Mouse (Mus musculus): ENCODE data around the gene Elavl1. TPM values are rescaled to one million over a fixed set of nuclear protein-coding genes. Genes with fewer than 3 reads are reported as not detected.

Gene Elavl1
- polyA plus RNA-seq, 1 experiment from 2014 or later = 127 TPM

DNA sequence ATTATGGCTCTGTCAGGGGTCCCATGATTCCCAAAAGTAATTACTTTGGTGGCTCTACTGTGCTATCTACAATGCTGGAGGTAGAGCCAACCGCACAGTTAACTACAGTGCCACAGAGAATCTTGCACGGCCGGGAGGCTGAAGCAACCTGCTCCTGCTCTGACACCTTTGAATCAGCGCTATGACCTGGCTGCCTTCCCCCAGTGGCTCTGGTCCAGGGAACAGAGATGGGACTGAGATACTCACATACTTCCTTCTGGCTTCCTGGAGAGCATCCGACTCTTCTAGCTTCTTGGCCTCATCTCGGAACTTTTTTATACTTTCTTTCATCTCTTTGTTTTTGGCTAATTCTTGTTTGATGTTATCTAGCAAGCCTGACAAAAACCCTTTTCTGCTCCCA is 55.6 kb downstream of the Elavl1 start:
- Histone ChIP-seq H3K27ac (ENCODE audit: low read length) (no peak overlapping the region), H3K9me3 (ENCODE audit: control insufficient read depth, low read length) (no peaks in the 10 kb centered on the region), H3K4me3 (replicated peaks; ENCODE audit: low read length) (no peak overlapping the region), H3K27me3 (replicated peaks; ENCODE audit: control insufficient read depth, insufficient read depth, low read length) (no peaks in the 10 kb centered on the region), H3K4me2 (ENCODE audit: low read length) (no peak overlapping the region), H3K9ac (replicated peaks; ENCODE audit: low read depth, low read length) (no peak overlapping the region), H3K4me1 (replicated peaks; ENCODE audit: control insufficient read depth, insufficient read depth, low read length) (peaks cover 2% of the 10 kb centered on the region), H3K36me3 (ENCODE audit: control insufficient read depth, insufficient read depth) (peaks cover 40% of the 10 kb centered on the region)
- ATAC-seq = no peak
- 95% methylated on average over 6 of the region's 6 CpGs for WGBS

DNA sequence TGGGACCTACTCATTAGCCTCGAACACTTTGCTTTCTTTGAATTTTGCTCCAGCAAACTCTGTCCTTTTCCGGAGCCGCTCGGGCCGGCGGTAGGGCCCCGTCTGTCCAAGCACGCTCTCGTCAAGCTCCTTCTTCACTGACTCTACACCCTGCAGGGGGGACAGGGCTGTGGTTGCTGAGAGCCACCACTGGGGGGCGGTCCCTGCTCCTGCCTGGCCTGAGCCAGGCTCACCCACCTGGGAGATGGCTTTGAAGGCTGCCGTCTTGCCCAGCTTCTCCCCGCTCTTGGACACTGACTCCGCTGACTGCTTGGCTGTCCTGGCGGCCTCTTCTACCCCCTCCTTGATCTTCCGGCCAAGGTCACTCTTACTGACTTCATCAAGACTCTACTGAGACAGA is 57.6 kb downstream of the Elavl1 start:
- H3K4me2 ChIP-seq (ENCODE audit: low read length) = no peak overlapping the region
- H3K27me3 ChIP-seq (replicated peaks; ENCODE audit: control insufficient read depth, insufficient read depth, low read length) = no peaks in the 10 kb centered on the region
- H3K27ac ChIP-seq (ENCODE audit: low read length) = no peak overlapping the region
- 71% methylated on average over 15 of the region's 15 CpGs for WGBS
- peaks cover 36% of the 10 kb centered on the region for H3K36me3 ChIP-seq (ENCODE audit: control insufficient read depth, insufficient read depth)
- no peaks in the 10 kb centered on the region for H3K4me1 ChIP-seq (replicated peaks; ENCODE audit: control insufficient read depth, insufficient read depth, low read length)
- ATAC-seq = peak; percentile 34; the same call in 1 of the 2 replicates
- H3K9ac ChIP-seq (replicated peaks; ENCODE audit: low read depth, low read length) = no peak overlapping the region
- no peaks in the 10 kb centered on the region for H3K9me3 ChIP-seq (ENCODE audit: control insufficient read depth, low read length)
- no peak overlapping the region for H3K4me3 ChIP-seq (replicated peaks; ENCODE audit: low read length)

DNA sequence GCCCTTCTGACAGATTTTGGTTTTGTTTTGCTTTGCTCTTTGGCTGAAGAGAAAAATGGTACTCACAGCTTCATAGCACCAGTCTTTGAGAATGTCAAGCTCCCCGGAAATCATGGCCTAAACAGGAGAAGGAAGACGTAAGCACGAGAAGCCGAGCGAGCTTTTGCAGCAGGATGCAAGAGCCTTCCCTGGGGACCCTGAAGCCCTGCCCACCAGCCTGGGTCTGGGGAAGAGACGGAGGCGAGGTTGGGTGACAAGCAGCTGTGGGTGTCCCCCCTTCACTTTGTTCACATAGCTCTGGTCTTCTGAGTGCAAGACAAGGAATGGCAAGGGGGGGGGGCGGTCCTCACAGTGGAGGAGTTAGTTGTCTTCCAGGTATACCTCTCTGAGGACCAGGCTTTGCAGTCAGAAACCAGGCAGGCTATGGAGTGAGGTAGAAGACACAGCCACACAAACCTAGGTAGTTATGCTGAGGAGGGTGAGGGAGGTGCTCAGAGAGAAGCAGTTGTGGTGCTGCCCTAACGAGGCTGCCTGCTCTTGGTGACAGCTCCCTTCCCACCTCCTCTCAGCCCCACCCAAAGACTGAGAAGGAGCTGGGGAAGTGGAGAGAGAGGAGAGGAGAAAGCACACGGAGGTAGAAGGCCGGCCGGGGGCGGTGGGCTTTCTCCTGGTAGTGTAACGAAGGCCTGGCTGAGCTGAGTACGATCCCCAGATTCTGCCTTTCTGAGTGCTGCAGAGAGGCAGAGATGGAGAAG is 59.9 kb downstream of the Elavl1 start:
- Histone ChIP-seq H3K9ac (replicated peaks; ENCODE audit: low read depth, low read length) (no peak overlapping the region), H3K27me3 (replicated peaks; ENCODE audit: control insufficient read depth, insufficient read depth, low read length) (no peaks in the 10 kb centered on the region), H3K9me3 (ENCODE audit: control insufficient read depth, low read length) (no peaks in the 10 kb centered on the region), H3K4me1 (replicated peaks; ENCODE audit: control insufficient read depth, insufficient read depth, low read length) (no peaks in the 10 kb centered on the region), H3K4me2 (ENCODE audit: low read length) (no peak overlapping the region), H3K27ac (ENCODE audit: low read length) (no peak overlapping the region), H3K4me3 (replicated peaks; ENCODE audit: low read length) (no peak overlapping the region), H3K36me3 (ENCODE audit: control insufficient read depth, insufficient read depth) (peaks cover 41% of the 10 kb centered on the region)
- WGBS = 88% methylated on average over 15 of the region's 15 CpGs
- ATAC-seq = no peak

DNA sequence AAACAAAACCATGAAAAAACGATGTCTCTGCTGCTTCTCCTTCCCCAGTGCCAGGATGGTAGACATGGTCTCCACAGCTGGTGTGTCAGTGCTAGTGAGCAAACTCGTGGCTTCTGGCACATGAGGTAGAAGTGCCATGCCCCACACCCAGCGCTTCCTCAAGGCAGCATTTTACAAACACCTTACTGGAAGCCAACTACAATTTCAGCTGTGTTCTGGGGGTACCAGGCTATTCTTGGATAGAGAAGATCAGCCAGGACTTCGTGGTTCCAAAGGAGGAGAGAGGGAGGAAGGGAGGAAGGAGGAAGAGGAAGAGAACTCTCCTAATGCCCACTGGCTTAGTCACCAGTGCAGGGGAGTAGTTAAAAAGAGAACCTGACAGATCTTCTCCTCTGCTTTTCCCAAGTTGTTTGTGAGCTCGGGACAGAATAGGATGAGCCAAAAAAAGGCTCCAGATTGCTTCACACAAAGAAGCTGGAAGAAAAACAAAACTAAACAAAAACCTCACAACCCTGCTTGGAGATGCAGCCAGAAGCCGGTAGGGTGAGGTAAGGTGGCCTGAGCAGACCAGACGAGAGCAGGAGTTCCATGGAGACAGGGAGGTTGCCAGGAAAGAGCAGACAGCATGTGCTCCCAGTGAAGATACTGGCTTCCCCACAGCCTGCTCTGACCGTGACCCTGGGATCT is 62.0 kb downstream of the Elavl1 start:
- no peak overlapping the region for H3K27ac ChIP-seq (ENCODE audit: low read length)
- WGBS = 85% methylated on average over 8 of the region's 8 CpGs

DNA sequence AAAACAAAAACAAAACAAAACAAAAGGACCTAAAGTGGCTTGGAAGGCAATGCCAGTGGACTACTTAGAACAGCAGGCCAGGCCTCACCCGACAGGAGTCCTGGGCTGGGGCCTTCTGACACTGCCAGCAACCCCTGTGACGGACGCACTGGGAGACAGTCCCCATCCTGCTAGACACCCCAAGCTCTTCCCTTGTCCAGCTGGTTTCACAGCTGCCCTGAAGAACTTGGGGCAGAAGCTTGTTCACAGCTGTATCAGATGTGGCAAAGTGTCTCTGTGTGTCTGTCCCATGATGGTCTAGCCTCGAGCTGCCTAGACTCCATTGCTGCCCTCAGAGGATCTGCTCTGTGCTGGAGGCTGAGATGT is 65.4 kb downstream of the Elavl1 start:
- WGBS = 87% methylated on average over 4 of the region's 4 CpGs
- Histone ChIP-seq H3K4me3 (replicated peaks; ENCODE audit: low read length) (no peak overlapping the region; the same call in 1 of the 2 replicates), H3K4me1 (replicated peaks; ENCODE audit: control insufficient read depth, insufficient read depth, low read length) (peaks cover 27% of the 10 kb centered on the region), H3K4me2 (ENCODE audit: low read length) (no peak overlapping the region), H3K27ac (ENCODE audit: low read length) (peak overlapping the region; percentile 97; the same call in 1 of the 2 replicates), H3K36me3 (ENCODE audit: control insufficient read depth, insufficient read depth) (peaks cover 11% of the 10 kb centered on the region; the same call in 1 of the 2 replicates), H3K9me3 (ENCODE audit: control insufficient read depth, low read length) (no peaks in the 10 kb centered on the region), H3K9ac (replicated peaks; ENCODE audit: low read depth, low read length) (peak overlapping the region; percentile 96; the same call in 1 of the 2 replicates), H3K27me3 (replicated peaks; ENCODE audit: control insufficient read depth, insufficient read depth, low read length) (no peaks in the 10 kb centered on the region)
- no peak for ATAC-seq

More for the DNA sequence above, 62.0 kb downstream of the Elavl1 start:
- peaks cover 7% of the 10 kb centered on the region for H3K4me1 ChIP-seq (replicated peaks; ENCODE audit: control insufficient read depth, insufficient read depth, low read length)
- peaks cover 36% of the 10 kb centered on the region for H3K36me3 ChIP-seq (ENCODE audit: control insufficient read depth, insufficient read depth)
- no peaks in the 10 kb centered on the region for H3K9me3 ChIP-seq (ENCODE audit: control insufficient read depth, low read length)
- no peak overlapping the region for H3K4me2 ChIP-seq (ENCODE audit: low read length)
- ATAC-seq = no peak
- no peak overlapping the region for H3K9ac ChIP-seq (replicated peaks; ENCODE audit: low read depth, low read length)
- no peaks in the 10 kb centered on the region for H3K27me3 ChIP-seq (replicated peaks; ENCODE audit: control insufficient read depth, insufficient read depth, low read length)
- H3K4me3 ChIP-seq (replicated peaks; ENCODE audit: low read length) = no peak overlapping the region

DNA sequence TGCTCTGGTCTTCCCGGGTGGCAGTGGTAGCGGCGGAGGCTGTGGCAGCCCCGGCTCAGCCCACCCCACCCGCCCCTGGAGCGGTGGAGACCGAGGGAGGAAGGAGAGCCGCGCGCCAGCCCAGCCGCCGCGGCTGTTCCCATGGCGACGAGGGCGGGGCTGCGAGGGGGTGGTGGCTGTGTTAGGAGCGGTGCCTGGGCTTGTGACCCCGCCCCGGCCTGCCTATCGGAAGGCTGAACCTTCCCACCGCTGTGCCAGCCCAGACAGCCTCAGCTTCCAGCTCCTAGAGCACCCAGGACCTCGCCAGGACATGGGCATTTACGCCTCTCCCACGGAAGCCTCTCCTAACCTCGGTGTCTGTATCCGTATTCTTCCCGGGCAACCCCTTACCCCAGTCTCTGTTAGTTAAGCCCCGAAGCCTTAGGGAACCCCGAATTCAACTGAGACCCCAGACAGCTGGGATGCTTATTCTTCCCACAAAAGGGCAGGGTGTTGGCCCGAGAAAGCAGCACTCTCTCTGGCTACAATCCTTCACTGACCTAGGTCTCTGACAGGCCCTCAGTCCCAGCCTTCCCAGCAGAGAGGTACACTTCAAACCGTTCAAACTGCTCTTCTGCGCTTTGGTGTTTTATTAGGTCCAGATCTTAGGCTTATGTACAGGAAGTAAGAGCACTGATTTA is 65.9 kb downstream of the Elavl1 start, which contains the start of gene Ctxn1:
TSS of gene Ctxn1 (minus strand) at position 150 of the 680 bp plus-strand sequence.
- Histone ChIP-seq H3K36me3 (ENCODE audit: control insufficient read depth, insufficient read depth) (peaks cover 11% of the 10 kb centered on the region; the same call in 1 of the 2 replicates), H3K27ac (ENCODE audit: low read length) (peak within 1 kb of the TSS; percentile 97), H3K9me3 (ENCODE audit: control insufficient read depth, low read length) (no peaks in the 10 kb centered on the region), H3K27me3 (replicated peaks; ENCODE audit: control insufficient read depth, insufficient read depth, low read length) (no peaks in the 10 kb centered on the region), H3K4me1 (replicated peaks; ENCODE audit: control insufficient read depth, insufficient read depth, low read length) (peaks cover 29% of the 10 kb centered on the region), H3K4me2 (ENCODE audit: low read length) (peak within 1 kb of the TSS; percentile 74), H3K9ac (replicated peaks; ENCODE audit: low read depth, low read length) (peak within 1 kb of the TSS; percentile 96), H3K4me3 (replicated peaks; ENCODE audit: low read length) (peak within 1 kb of the TSS; percentile 69)
- WGBS = 6% methylated on average over 33 of the region's 33 CpGs
- peak; percentile 92 for ATAC-seq

DNA sequence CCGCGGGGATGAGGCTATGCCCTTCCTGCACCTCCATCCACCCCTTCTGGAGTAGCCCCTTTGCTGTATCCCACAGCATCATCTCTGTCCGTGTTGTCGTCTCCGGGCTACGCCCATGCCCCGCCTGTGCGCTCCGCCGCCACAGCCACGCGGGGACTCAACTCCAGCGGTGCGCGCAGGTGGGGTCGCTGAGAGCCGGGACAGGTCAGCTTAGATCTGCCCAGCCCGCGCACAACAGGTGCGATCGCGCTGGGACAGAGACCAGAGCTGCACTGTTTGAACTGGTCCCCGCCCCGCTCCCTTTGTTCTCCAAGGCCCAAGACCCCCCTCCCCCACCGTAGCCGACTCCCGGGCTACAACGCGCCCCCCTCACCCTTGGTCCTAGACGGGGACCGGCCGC is 66.5 kb downstream of the Elavl1 start:
- peak overlapping the region; percentile 97 for H3K27ac ChIP-seq (ENCODE audit: low read length)
- peak; percentile 66 for ATAC-seq
- H3K4me3 ChIP-seq (replicated peaks; ENCODE audit: low read length) = peak overlapping the region; percentile 69
- WGBS = 1% methylated on average over 31 of the region's 32 CpGs
- H3K27me3 ChIP-seq (replicated peaks; ENCODE audit: control insufficient read depth, insufficient read depth, low read length) = no peaks in the 10 kb centered on the region
- H3K4me2 ChIP-seq (ENCODE audit: low read length) = peak overlapping the region; percentile 74
- peaks cover 35% of the 10 kb centered on the region for H3K4me1 ChIP-seq (replicated peaks; ENCODE audit: control insufficient read depth, insufficient read depth, low read length)
- H3K9me3 ChIP-seq (ENCODE audit: control insufficient read depth, low read length) = no peaks in the 10 kb centered on the region
- peaks cover 11% of the 10 kb centered on the region; the same call in 1 of the 2 replicates for H3K36me3 ChIP-seq (ENCODE audit: control insufficient read depth, insufficient read depth)
- H3K9ac ChIP-seq (replicated peaks; ENCODE audit: low read depth, low read length) = peak overlapping the region; percentile 96

DNA sequence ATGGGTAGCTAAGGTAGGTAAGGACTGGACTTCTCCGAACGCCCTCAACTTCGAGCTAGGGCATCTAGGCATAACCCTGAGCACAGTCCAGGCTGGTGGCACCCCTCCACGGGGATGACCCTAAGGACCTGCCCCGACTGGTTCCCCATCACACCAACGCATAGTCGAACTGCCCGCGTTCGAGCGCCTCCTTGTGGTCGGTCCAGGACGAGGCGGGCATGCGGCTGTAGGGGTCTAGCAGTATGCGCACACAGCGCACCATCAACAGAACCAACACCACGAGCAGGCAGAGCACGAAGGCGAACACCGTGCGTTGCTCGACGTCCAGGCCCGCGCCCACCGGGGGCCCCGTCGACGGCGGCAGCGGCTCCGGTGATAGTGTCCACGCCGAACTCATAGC is 67.0 kb downstream of the Elavl1 start:
- peaks cover 38% of the 10 kb centered on the region for H3K4me1 ChIP-seq (replicated peaks; ENCODE audit: control insufficient read depth, insufficient read depth, low read length)
- 3% methylated on average over 32 of the region's 35 CpGs for WGBS
- no peaks in the 10 kb centered on the region for H3K27me3 ChIP-seq (replicated peaks; ENCODE audit: control insufficient read depth, insufficient read depth, low read length)
- peak overlapping the region; percentile 97 for H3K27ac ChIP-seq (ENCODE audit: low read length)
- H3K4me3 ChIP-seq (replicated peaks; ENCODE audit: low read length) = peak overlapping the region; percentile 69
- peaks cover 11% of the 10 kb centered on the region; the same call in 1 of the 2 replicates for H3K36me3 ChIP-seq (ENCODE audit: control insufficient read depth, insufficient read depth)
- H3K4me2 ChIP-seq (ENCODE audit: low read length) = peak overlapping the region; percentile 74
- peak; percentile 55 for ATAC-seq
- peak overlapping the region; percentile 96 for H3K9ac ChIP-seq (replicated peaks; ENCODE audit: low read depth, low read length)
- no peaks in the 10 kb centered on the region for H3K9me3 ChIP-seq (ENCODE audit: control insufficient read depth, low read length)

DNA sequence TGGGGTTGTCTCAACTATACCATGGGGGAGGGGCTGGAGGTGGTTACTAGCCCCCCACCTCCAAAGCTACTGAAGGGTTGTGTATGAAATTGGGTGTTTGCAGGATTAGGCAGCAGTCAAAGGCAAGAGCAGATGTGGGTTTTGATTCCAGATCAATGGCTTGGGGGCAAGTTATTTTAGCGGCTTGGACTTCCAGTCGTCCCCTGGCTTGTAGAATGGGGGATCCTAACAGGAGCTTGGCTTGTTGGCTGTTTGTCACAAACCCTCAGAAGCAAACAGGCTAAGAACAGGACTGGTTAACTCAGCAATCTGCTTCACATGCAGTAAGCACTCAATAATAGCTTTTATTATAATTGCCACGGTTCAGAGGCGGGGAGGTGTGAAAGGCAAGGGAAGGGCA is 67.9 kb downstream of the Elavl1 start:
- H3K27ac ChIP-seq (ENCODE audit: low read length) = peak overlapping the region; percentile 97
- peak overlapping the region; percentile 96 for H3K9ac ChIP-seq (replicated peaks; ENCODE audit: low read depth, low read length)
- peaks cover 11% of the 10 kb centered on the region; the same call in 1 of the 2 replicates for H3K36me3 ChIP-seq (ENCODE audit: control insufficient read depth, insufficient read depth)
- H3K27me3 ChIP-seq (replicated peaks; ENCODE audit: control insufficient read depth, insufficient read depth, low read length) = no peaks in the 10 kb centered on the region
- no peak for ATAC-seq
- peak overlapping the region; percentile 69 for H3K4me3 ChIP-seq (replicated peaks; ENCODE audit: low read length)
- H3K9me3 ChIP-seq (ENCODE audit: control insufficient read depth, low read length) = no peaks in the 10 kb centered on the region
- peaks cover 41% of the 10 kb centered on the region for H3K4me1 ChIP-seq (replicated peaks; ENCODE audit: control insufficient read depth, insufficient read depth, low read length)
- WGBS = 46% methylated on average over 4 of the region's 4 CpGs
- peak overlapping the region; percentile 74 for H3K4me2 ChIP-seq (ENCODE audit: low read length)

Data from forebrain, embryonic 16.5 days (tissue).